Mouse (Mus musculus) megakaryocyte progenitor cell, adult 5-6 weeks (primary cell): ENCODE measurements around the gene Phldb3. TPM values are rescaled to one million over a fixed set of nuclear protein-coding genes. Genes with fewer than 3 reads are reported as not detected.

Experiments
- ATAC-seq: replicated peaks from 2 replicates; pipeline ENCODE4 v1.8.0; 2016; ENCODE audit warnings: mild to moderate bottlenecking, moderate TSS enrichment, inconsistent platforms; ENCODE audit not compliant: poor library complexity
- total RNA-seq, 2 experiments: library from RNA; stranded (forward) in 1 of 2; stranded (reverse) in 1 of 2; fragments of 157-497, 149-512 nt in 1 of 2; fragments of 200-1000 nt in 1 of 2; gene quantifications; 2 replicates each; pipeline versions ENCODE4 v1.2.3 to v1.2.4; 2015 to 2017

Gene Phldb3
- total RNA-seq (2015), result 3.6 and 4.5 TPM in 2 replicates
- total RNA-seq (2017), result 10.4 and 11.5 TPM in 2 replicates

DNA sequence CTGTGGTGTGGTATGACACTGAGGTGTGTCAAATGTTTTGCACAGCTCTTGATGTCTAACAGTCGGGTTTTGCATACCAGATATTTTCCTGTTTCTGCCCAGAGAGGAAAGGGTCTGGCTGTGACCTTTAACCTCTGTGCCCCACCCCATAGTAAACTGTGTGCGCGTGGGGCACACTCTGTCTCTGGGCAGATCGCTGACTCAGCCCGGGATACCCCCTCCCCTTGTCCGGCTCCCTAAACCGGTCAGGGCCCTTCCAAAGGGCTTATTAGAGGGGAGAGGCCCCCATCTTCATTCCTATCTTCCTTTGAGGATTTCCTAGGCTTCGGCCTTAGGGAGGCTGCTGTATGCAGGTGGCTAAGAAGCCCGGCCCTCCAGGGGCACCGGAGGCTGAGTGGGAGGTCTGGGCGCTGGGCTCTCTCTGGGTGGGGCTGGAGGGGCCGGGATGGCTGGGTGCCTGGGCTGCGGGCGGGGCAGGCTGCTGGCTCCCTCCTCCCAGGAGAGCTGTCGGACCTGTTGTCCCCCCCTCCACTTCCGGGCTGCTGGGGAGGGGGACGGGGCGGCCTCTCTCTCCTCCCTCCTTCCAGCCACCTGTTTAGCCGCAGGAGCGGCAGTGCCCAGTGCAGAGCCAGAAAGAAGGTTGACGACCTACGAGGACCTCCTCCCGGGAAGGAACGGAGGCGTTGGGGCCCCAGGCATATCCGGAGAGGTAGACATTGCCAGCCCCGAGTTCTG lies at the start of gene Phldb3:
TSS of gene Phldb3 (plus strand) at position 620 of the 735 bp plus-strand sequence.
- ATAC-seq, result peak; percentile 27

DNA sequence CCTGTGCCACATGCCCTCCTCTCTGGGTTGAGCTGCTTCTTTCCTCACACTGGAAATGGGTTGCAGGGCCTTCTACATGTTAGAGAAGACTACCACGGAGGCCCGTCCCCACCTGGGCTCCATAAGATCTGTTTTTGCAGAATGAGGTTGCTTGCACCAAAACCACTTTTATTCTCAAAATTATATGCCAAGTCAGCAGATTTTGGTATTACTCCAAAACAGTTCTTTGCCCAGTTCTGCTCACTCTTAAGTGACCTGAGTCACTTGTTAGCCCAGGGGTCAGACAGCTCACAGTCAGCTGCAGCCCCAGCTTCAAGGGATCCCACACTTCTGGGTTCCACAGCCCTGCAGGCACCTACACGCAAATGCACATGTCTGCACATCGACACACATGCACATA lies 49.1 kb upstream of the Phldb3 start:
- ATAC-seq, result no peak

GRCm38 (mm10) chr7:24563191-24563836 lies 47.2 kb upstream of the Phldb3 start:
- no peak for ATAC-seq

- ATAC-seq, result no peak
Measured at GRCm38 (mm10) chr7:24563837-24564206, 46.7 kb upstream of the Phldb3 start.

GRCm38 (mm10) chr7:24564607-24565265 lies 45.8 kb upstream of the Phldb3 start:
- ATAC-seq, result peak; percentile 99

DNA sequence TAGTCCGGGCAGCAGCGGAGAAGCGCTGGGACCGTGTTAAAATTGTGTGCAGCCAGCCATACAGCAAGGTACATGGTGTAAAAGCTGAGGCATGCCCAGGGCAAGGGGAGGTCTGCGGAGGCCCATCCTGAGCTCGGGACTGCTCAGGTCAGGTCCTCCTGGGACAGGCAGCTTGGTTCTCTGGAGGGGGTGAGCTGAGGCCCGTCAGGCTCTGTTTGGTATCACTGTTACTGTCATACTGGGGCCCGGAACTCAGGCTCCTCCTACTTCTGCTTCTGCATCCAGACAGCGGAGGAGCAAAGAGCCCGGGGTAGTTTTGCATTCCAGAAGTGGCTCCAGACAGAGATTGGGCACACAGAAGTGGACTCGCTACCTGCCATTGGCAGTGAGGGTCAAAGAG lies 44.9 kb upstream of the Phldb3 start:
- no peak for ATAC-seq

DNA sequence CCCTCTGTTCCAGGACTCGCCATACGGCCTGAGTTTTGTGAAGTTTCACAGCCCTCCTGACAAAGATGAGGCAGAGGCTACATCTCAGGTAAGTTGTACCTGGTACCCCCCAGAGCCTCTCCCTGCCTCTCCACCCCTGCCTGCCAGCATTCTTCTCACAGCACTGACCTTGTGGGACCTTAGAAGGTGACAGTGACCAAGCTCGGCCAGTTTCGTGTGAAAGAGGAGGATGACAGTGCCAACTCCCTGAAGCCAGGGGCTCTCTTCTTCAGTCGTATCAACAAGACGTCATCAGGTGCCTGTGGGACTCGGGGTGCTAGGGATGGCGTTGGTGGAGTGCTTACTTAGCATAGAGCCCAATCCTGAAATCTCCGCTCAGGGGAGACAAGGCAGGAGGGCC lies 44.4 kb upstream of the Phldb3 start:
- ATAC-seq, result no peak

DNA sequence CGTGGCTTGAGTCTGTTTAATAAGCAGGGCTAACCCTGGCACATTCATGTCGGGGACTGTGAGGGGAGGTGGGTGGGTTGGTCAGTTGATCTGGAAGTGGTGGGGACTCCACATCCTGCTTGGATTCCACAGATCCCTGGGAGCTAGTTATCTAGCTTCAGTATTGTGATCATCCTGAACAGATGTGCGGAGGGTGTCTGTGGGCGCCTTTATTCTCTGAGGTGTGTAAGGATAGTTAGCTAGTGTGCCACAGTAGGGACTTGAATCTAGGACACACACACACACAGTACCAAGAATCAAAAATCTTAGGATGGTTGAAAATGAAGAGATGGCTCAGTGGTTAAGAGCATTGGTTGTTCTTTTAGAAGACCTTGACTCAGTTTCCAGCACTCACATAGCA lies 42.1 kb upstream of the Phldb3 start:
- no peak for ATAC-seq

DNA sequence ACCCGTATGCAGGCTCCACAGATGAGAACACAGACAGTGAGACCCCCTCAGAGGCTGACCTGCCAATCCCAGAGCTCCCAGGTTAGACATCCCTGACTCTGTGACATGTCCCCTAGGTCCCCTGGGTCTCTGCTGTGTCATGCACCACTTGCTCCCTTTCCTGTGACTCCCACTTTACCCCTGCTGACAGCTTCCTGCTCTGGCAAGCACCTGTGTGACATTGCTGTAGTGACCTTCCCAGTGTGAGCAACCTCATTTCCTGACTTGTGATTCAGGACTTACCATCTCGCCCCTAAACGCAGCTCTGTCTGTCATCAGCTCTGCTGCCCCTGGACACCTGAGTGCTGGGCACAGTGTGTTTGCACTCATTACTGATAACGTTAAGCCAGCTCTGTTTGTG lies 39.5 kb upstream of the Phldb3 start:
- no peak for ATAC-seq

DNA sequence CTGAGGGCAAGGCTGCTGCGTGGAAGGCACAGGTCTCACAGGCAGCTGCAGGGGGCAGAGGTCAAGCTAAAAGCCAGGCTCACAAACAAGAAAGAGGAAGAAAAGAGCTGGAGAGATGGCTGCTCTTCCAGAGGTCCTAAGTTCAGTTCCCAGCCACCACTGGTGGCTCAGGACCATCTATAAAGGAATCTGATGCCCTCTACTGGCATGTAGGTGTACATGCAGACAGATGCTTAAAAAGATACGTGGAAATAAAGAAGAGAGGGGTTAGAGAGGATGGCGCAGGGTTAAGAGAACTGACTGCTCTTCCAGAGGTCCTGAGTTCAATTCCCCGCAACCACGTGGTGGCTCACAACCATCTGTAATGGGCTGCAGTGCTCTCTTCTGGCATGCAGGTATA lies 38.1 kb upstream of the Phldb3 start:
- ATAC-seq, result peak; percentile 62

- ATAC-seq, result no peak
Measured at GRCm38 (mm10) chr7:24574224-24574796, 36.3 kb upstream of the Phldb3 start.

GRCm38 (mm10) chr7:24577811-24578210 lies 32.8 kb upstream of the Phldb3 start:
- no peak for ATAC-seq

- ATAC-seq, result no peak
Measured at GRCm38 (mm10) chr7:24584876-24585275, 25.7 kb upstream of the Phldb3 start.

DNA sequence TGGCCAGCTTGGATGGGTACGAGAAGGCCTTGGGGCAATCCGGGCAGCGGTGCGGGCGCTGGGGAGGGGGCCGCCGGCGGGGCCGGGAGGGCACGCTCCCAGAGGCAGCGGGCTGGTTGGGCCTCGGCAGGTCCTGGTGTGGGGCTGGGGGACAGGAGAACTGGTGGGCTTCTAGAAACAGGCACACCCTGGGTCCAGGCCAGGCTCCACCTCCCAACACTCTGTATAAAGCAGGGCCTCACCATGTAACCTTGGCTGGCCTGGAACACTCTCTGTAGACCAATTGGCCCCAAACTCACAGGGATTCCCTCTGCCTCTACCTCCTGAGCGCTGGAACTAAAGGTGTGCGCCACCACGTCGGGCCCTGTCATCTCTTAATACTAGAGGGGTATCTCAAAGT lies 24.6 kb upstream of the Phldb3 start:
- no peak for ATAC-seq

DNA sequence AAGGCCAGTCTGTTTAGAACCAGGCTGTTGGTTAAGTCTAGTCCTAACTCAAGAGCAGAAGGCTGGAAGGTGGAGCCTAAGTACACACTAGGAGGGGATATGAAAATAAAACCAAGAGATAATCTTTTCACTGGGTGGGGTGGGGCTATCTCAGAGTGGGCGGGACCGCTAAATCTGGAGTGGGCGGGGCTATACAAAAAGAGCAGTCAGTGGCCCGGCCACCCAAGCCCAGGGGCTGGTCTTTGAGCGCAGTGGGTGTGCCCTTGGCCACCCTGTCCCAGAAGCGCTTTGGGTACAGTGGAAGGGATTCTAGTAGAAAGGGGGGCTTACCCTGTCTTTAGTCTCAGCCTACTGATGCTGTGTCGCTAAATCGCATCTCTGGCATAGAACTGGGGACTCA lies 23.7 kb upstream of the Phldb3 start:
- ATAC-seq, result peak; percentile 78

GRCm38 (mm10) chr7:24587330-24588105 lies 23.0 kb upstream of the Phldb3 start, which contains the start of the genes Ethe1 and Zfp575:
Gene Ethe1, plus strand, starts transcription at chr7:24587543.
Gene Zfp575, minus strand, starts transcription at chr7:24587641.
- ATAC-seq, result peak; percentile 22; the same call in 1 of the 2 replicates

DNA sequence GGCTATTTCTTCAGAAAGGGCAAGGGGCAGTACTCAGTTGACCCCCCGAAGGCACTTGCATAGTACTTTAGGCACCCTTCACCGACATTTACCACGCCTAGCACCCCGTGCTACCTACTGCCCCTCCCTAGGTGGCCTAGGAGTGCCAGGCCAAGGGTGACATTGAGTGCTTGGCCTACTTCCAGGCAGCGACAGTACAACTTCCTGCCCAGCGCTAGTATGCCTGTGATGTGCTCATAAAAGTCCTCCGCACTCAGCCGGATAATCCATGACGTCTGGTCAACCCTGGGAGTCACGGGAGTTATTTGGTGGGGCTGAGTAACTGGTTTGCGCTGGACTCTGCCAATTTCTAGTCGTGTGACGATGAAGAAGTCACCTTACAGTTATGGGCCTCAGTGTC lies 22.2 kb upstream of the Phldb3 start:
- ATAC-seq, result peak; percentile 37

DNA sequence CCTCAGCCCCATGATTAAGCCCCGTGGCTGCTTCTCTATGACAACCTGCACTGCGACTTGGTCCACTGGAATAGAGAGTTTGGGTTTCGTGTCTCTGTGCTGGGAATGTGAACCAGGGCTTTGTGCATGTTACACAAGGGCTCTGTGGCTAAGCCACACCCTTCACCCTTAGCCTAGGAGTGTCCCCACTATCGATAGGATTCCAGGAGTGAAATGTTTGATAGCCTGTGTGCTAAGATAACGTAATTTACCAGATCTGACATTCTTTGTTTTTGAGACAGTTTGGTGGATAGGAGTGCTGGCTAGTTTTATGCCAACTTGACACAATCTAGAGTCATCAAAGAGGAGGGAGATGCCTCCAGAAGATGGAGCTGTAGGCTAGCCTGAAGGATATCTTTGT lies 18.8 kb upstream of the Phldb3 start:
- peak; percentile 35 for ATAC-seq

- no peak for ATAC-seq
Measured at GRCm38 (mm10) chr7:24592163-24592562, 18.4 kb upstream of the Phldb3 start.

DNA sequence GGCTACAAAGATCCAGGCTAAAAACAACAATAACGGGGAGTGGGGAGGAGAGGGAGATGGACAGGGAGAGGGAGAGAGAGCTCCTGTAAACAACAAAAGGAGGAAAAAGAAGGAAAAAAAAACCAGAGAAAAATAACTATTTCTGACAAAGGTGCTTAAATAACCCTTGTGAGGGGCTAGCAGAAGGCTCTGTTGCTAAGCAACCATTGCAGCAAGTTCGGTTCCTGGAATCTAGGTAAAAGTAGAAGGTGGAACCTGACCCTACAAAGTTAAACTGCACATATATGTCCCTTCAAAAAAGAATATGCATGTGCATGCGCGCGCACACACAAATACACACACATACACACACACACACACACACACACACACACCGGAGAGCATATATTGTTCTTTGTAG lies 17.8 kb upstream of the Phldb3 start:
- ATAC-seq, result no peak
